Mouse (Mus musculus) lung, postnatal 25 days (tissue): ENCODE measurements around the gene Fhad1.

Source experiments
- DNase-seq: peaks from one replicate; pipeline ENCODE4 v3.0.0; 2022; ENCODE audit warnings: low spot score

Fhad1 gene

GRCm38 (mm10) chr4:141930001-141930400 lies 84.9 kb downstream of the Fhad1 start:
- DNase-seq: no peak

- DNase-seq: peak; percentile 88
These were observed 86.0 kb downstream of the Fhad1 start for GRCm38 (mm10) chr4:141928881-141929281.

GRCm38 (mm10) chr4:141925781-141926345 lies 89.0 kb downstream of the Fhad1 start:
- DNase-seq: no peak

GRCm38 (mm10) chr4:141923961-141924360 lies 90.9 kb downstream of the Fhad1 start:
- no peak for DNase-seq

GRCm38 (mm10) chr4:141920391-141920790 lies 94.5 kb downstream of the Fhad1 start:
- no peak for DNase-seq

- no peak for DNase-seq
These were observed 97.0 kb downstream of the Fhad1 start for GRCm38 (mm10) chr4:141917735-141918419.

- peak; percentile 46 for DNase-seq
These were observed 100.8 kb downstream of the Fhad1 start for GRCm38 (mm10) chr4:141914040-141914439.

- peak; percentile 44 for DNase-seq
These were observed 101.5 kb downstream of the Fhad1 start for GRCm38 (mm10) chr4:141913201-141913993.

- DNase-seq: no peak
These were observed 110.2 kb downstream of the Fhad1 start for GRCm38 (mm10) chr4:141904710-141905109.

GRCm38 (mm10) chr4:141902479-141902858 lies 112.4 kb downstream of the Fhad1 start:
- DNase-seq: no peak

GRCm38 (mm10) chr4:141901711-141902478 lies 113.0 kb downstream of the Fhad1 start:
- DNase-seq: no peak

GRCm38 (mm10) chr4:141900421-141900820 lies 114.5 kb downstream of the Fhad1 start:
- no peak for DNase-seq

GRCm38 (mm10) chr4:141899936-141900335 lies 114.9 kb downstream of the Fhad1 start:
- DNase-seq: peak; percentile 29

GRCm38 (mm10) chr4:141898905-141899304 lies 116.0 kb downstream of the Fhad1 start:
- DNase-seq: no peak

- no peak for DNase-seq
These were observed 117.0 kb downstream of the Fhad1 start for GRCm38 (mm10) chr4:141897838-141898237.

GRCm38 (mm10) chr4:141897225-141897624 lies 117.7 kb downstream of the Fhad1 start:
- no peak for DNase-seq

- no peak for DNase-seq
These were observed 119.1 kb downstream of the Fhad1 start for GRCm38 (mm10) chr4:141895772-141896171.

GRCm38 (mm10) chr4:141893157-141893784 lies 121.6 kb downstream of the Fhad1 start:
- no peak for DNase-seq

GRCm38 (mm10) chr4:141886385-141886968 lies 128.4 kb downstream of the Fhad1 start:
- DNase-seq: no peak

GRCm38 (mm10) chr4:141885451-141885850 lies 129.4 kb downstream of the Fhad1 start:
- no peak for DNase-seq

GRCm38 (mm10) chr4:141882858-141883257 lies 132.0 kb downstream of the Fhad1 start:
- no peak for DNase-seq
